Mouse (Mus musculus) MEL (cell line): ENCODE measurements around the gene Pon2. TPM values are rescaled to one million over a fixed set of nuclear protein-coding genes. Genes with fewer than 3 reads are reported as not detected.

Experiments used
- DNase-seq: peaks from one replicate; pipeline ENCODE4 v3.0.0; 2011; ENCODE audit warnings: low read depth, low spot score
- H3K27ac ChIP-seq: 2 replicates; pipeline ENCODE4 v1.5.1; 2012; ENCODE audit warnings: low read depth, mild to moderate bottlenecking, control low read depth, low read length, moderate library complexity; ENCODE audit not compliant: control insufficient read depth
- H3K27me3 ChIP-seq, 2 experiments: fragments of 150-350 bp in 1 of 2; sonication (generic) in 1 of 2; 2 replicates each; pipeline ENCODE4 v1.6.1; 2012; ENCODE audit warnings: low read length in 2 of 2, mild to moderate bottlenecking in 2 of 2, improper control_type of control experiment in 1 of 2, moderate library complexity in 1 of 2; ENCODE audit not compliant: insufficient read depth in 2 of 2, control insufficient read depth in 1 of 2
- H3K36me3 ChIP-seq, 2 experiments: 2 replicates each; pipeline ENCODE4 v1.6.1; 2012 to 2014; ENCODE audit warnings: low read length in 2 of 2, improper control_type of control experiment in 1 of 2, inconsistent platforms in 1 of 2, mild to moderate bottlenecking in 1 of 2; ENCODE audit not compliant: insufficient read depth in 2 of 2, control insufficient read depth in 1 of 2
- H3K4me1 ChIP-seq, 2 experiments: fragments of 150-350 bp in 1 of 2; sonication (generic) in 1 of 2; 2 replicates each; pipeline ENCODE4 v1.6.1; 2012; ENCODE audit warnings: low read length in 2 of 2, improper control_type of control experiment in 1 of 2, mild to moderate bottlenecking in 1 of 2; ENCODE audit not compliant: insufficient read depth in 2 of 2, control insufficient read depth in 1 of 2
- H3K4me3 ChIP-seq, 2 experiments: fragments of 150-350 bp in 1 of 2; sonication (generic) in 1 of 2; 2 replicates each; pipeline ENCODE4 v1.5.1; 2012; ENCODE audit warnings: low read depth in 2 of 2, low read length in 2 of 2, mild to moderate bottlenecking in 2 of 2, moderate library complexity in 2 of 2, control low read depth in 1 of 2, improper control_type of control experiment in 1 of 2; ENCODE audit not compliant: control insufficient read depth in 1 of 2, insufficient read depth in 1 of 2
- H3K79me2 ChIP-seq: 2 replicates; pipeline ENCODE4 v1.6.1; 2012; ENCODE audit warnings: mild to moderate bottlenecking, low read length, moderate library complexity; ENCODE audit not compliant: control insufficient read depth, poor library complexity, insufficient read depth
- H3K9ac ChIP-seq: 2 replicates; pipeline ENCODE4 v1.6.1; 2012; ENCODE audit warnings: low read depth, mild to moderate bottlenecking, control low read depth, low read length, moderate library complexity; ENCODE audit not compliant: control insufficient read depth, poor library complexity, severe bottlenecking
- H3K9me3 ChIP-seq: fragments of 150-350 bp; sonication (generic); replicated peaks from 2 replicates; pipeline ENCODE4 v1.6.1; 2012; ENCODE audit warnings: mild to moderate bottlenecking, low read length, improper control_type of control experiment, moderate library complexity; ENCODE audit not compliant: insufficient read depth
- BHLHE40 ChIP-seq: IDR thresholded peaks from 2 replicates; pipeline ENCODE4 v1.6.1; 2012; ENCODE audit warnings: low read depth, mild to moderate bottlenecking, inconsistent platforms, low read length, improper control_type of control experiment, borderline replicate concordance
- CHD2 ChIP-seq: IDR thresholded peaks from 2 replicates; pipeline ENCODE4 v1.6.1; 2011; ENCODE audit warnings: low read length, improper control_type of control experiment
- CTCF ChIP-seq, 3 experiments: IDR thresholded peaks in 2 of 3; conservative IDR thresholded peaks in 1 of 3; 2 replicates each; pipeline ENCODE4 v1.5.1; 2011 to 2012; ENCODE audit warnings: low read length in 3 of 3, low read depth in 2 of 3, mild to moderate bottlenecking in 2 of 3, improper control_type of control experiment in 1 of 3, inconsistent platforms in 1 of 3, mixed read lengths in 1 of 3, moderate library complexity in 1 of 3; ENCODE audit not compliant: control insufficient read depth in 1 of 3, insufficient read depth in 1 of 3, poor library complexity in 1 of 3, severe bottlenecking in 1 of 3
- E2F4 ChIP-seq: IDR thresholded peaks from 2 replicates; pipeline ENCODE4 v1.6.1; 2011; ENCODE audit warnings: low read depth, low read length, improper control_type of control experiment, borderline replicate concordance
- ELF1 ChIP-seq: IDR thresholded peaks from 2 replicates; pipeline ENCODE4 v1.6.1; 2014; ENCODE audit warnings: low read depth, mild to moderate bottlenecking, inconsistent platforms, low read length, improper control_type of control experiment, moderate library complexity
- EP300 ChIP-seq, 2 experiments: IDR thresholded peaks; 2 replicates each; pipeline ENCODE4 v1.6.1; 2011; ENCODE audit warnings: improper control_type of control experiment in 2 of 2, low read length in 2 of 2, low read depth in 1 of 2, mild to moderate bottlenecking in 1 of 2
- GABPA ChIP-seq: IDR thresholded peaks from 2 replicates; pipeline ENCODE4 v1.6.1; 2012; ENCODE audit warnings: low read depth, mild to moderate bottlenecking, inconsistent platforms, low read length, improper control_type of control experiment, moderate library complexity
- JUND ChIP-seq: IDR thresholded peaks from 2 replicates; pipeline ENCODE4 v1.6.1; 2011; ENCODE audit warnings: low read depth, mild to moderate bottlenecking, improper control_type of control experiment, low read length
- KAT2A ChIP-seq: conservative IDR thresholded peaks from 2 replicates; pipeline ENCODE4 v1.6.1; 2012; ENCODE audit warnings: low read depth, low read length, improper control_type of control experiment, inconsistent platforms
- MAFK ChIP-seq: IDR thresholded peaks from 2 replicates; pipeline ENCODE4 v1.6.1; 2011; ENCODE audit warnings: low read depth, mild to moderate bottlenecking, low read length, improper control_type of control experiment, borderline replicate concordance
- MEF2A ChIP-seq: IDR thresholded peaks from 2 replicates; pipeline ENCODE4 v1.6.1; 2014; ENCODE audit warnings: low read depth, mild to moderate bottlenecking, inconsistent platforms, low read length, improper control_type of control experiment; ENCODE audit not compliant: poor library complexity, insufficient replicate concordance, severe bottlenecking; ENCODE audit errors: extremely low read depth
- NELFE ChIP-seq: IDR thresholded peaks from 2 replicates; pipeline ENCODE4 v1.6.1; 2011; ENCODE audit warnings: low read depth, low read length, improper control_type of control experiment
- POLR2AphosphoS2 ChIP-seq: IDR thresholded peaks from 2 replicates; pipeline ENCODE4 v1.6.1; 2011; ENCODE audit warnings: low read length, improper control_type of control experiment
- POLR2AphosphoS5 ChIP-seq: IDR thresholded peaks from 2 replicates; pipeline ENCODE4 v1.6.1; 2012; ENCODE audit warnings: low read depth, borderline replicate concordance, mild to moderate bottlenecking, inconsistent platforms, low read length, moderate library complexity, mixed read lengths
- RCOR1 ChIP-seq: IDR thresholded peaks from 2 replicates; pipeline ENCODE4 v1.6.1; 2012; ENCODE audit warnings: low read depth, mild to moderate bottlenecking, inconsistent platforms, low read length, improper control_type of control experiment
- SIN3A ChIP-seq: IDR thresholded peaks from 2 replicates; pipeline ENCODE4 v1.6.1; 2012; ENCODE audit warnings: low read length, improper control_type of control experiment, inconsistent platforms
- SMC3 ChIP-seq: IDR thresholded peaks from 2 replicates; pipeline ENCODE4 v1.6.1; 2011; ENCODE audit warnings: low read depth, low read length, improper control_type of control experiment
- TAL1 ChIP-seq: IDR thresholded peaks from 2 replicates; pipeline ENCODE4 v1.6.1; 2012; ENCODE audit warnings: mild to moderate bottlenecking, inconsistent platforms, low read length, moderate library complexity, mixed read lengths
- UBTF ChIP-seq: IDR thresholded peaks from 2 replicates; pipeline ENCODE4 v1.6.1; 2012; ENCODE audit warnings: low read depth, mild to moderate bottlenecking, inconsistent platforms, low read length, improper control_type of control experiment, moderate library complexity, borderline replicate concordance; ENCODE audit not compliant: insufficient read depth
- USF2 ChIP-seq, 2 experiments: IDR thresholded peaks; 2 replicates each; pipeline ENCODE4 v1.6.1; 2011 to 2012; ENCODE audit warnings: improper control_type of control experiment in 2 of 2, low read length in 2 of 2, borderline replicate concordance in 1 of 2, inconsistent platforms in 1 of 2, low read depth in 1 of 2, mild to moderate bottlenecking in 1 of 2; ENCODE audit not compliant: insufficient read depth in 1 of 2
- ZC3H11A ChIP-seq: IDR thresholded peaks from 2 replicates; pipeline ENCODE4 v1.6.1; 2012; ENCODE audit warnings: low read depth, mild to moderate bottlenecking, inconsistent platforms, low read length, improper control_type of control experiment
- ZMIZ1 ChIP-seq: IDR thresholded peaks from 2 replicates; pipeline ENCODE4 v1.6.1; 2012; ENCODE audit warnings: low read depth, mild to moderate bottlenecking, inconsistent platforms, low read length, improper control_type of control experiment, moderate library complexity
- ZNF384 ChIP-seq: IDR thresholded peaks from 2 replicates; pipeline ENCODE4 v1.6.1; 2012; ENCODE audit warnings: low read depth, mild to moderate bottlenecking, inconsistent platforms, low read length, improper control_type of control experiment
- polyA plus RNA-seq, 2 experiments: library from polyadenylated mRNA; stranded (reverse) in 1 of 2; unstranded in 1 of 2; fragments of >175 nt in 1 of 2; fragments of >200 nt in 1 of 2; gene quantifications; 2 replicates each; pipeline versions ENCODE4 v1.2.1 to v1.2.4; 2012; ENCODE audit warnings: low replicate concordance in 2 of 2, low read depth in 1 of 2; ENCODE audit not compliant: insufficient read length in 2 of 2, insufficient read depth in 1 of 2, missing spikeins in 1 of 2
- total RNA-seq: library from RNA; depleted of rRNA; stranded (reverse); fragments of 300-350 nt; gene quantifications from 2 replicates; pipeline ENCODE4 v1.2.3, GENCODE M21; 2012

Pon2 gene
- total and polyA plus RNA-seq, 3 experiments, result 14.4 to 21.2 TPM; not detected in 1

- Histone ChIP-seq H3K9me3 (no peaks in the 10 kb centered on the region), H3K4me1 (no peaks in the 10 kb centered on the region), H3K79me2 (no peaks in the 10 kb centered on the region), H3K4me3 (no peak overlapping the region), H3K27ac (no peak overlapping the region), H3K9ac (no peak overlapping the region), H3K27me3 (no peaks in the 10 kb centered on the region; a peak in 1 of 4 replicates), H3K36me3 (no peaks in the 10 kb centered on the region)
- TF ChIP-seq E2F4 (no peak), POLR2AphosphoS2 (no peak), BHLHE40 (no peak), SMC3 (no peak), EP300 (IDR thresholded peaks at IDR 0.05; ENCODE audit: low read depth in 1 of 2, low read length in 2 of 2) (no peak), UBTF (no peak), ZMIZ1 (no peak), RCOR1 (no peak), POLR2AphosphoS5 (no peak), CHD2 (no peak), TAL1 (no peak), NELFE (no peak), MAFK (no peak), SIN3A (no peak), KAT2A (no peak), USF2 (IDR thresholded peaks at IDR 0.05; ENCODE audit: borderline replicate concordance in 1 of 2, insufficient read depth in 1 of 2, low read depth in 1 of 2, low read length in 2 of 2) (no peak), CTCF (IDR thresholded peaks at IDR 0.05 in 2 of 3, conservative IDR thresholded peaks at IDR 0.05 in 1 of 3; ENCODE audit: control insufficient read depth in 1 of 3, insufficient read depth in 1 of 3, low read depth in 2 of 3, low read length in 3 of 3, poor library complexity in 1 of 3, severe bottlenecking in 1 of 3) (no peak), JUND (no peak), ZNF384 (no peak), MEF2A (no peak)
- no peak for DNase-seq
Measured at GRCm38 (mm10) chr6:5334021-5334420, 35.8 kb upstream of the Pon2 start.

GRCm38 (mm10) chr6:5332560-5333150, 34.4 kb upstream of the Pon2 start:
- Histone ChIP-seq H3K9ac (no peak overlapping the region), H3K4me3 (no peak overlapping the region)

More at GRCm38 (mm10) chr6:5332560-5333150, 34.4 kb upstream of the Pon2 start:
- DNase-seq, result no peak
- TF ChIP-seq MEF2A (no peak), ELF1 (no peak), ZC3H11A (no peak), BHLHE40 (no peak), ZMIZ1 (no peak), UBTF (no peak), GABPA (no peak)
- H3K4me1 ChIP-seq, result no peaks in the 10 kb centered on the region
- no peaks in the 10 kb centered on the region for H3K79me2 ChIP-seq
- no peaks in the 10 kb centered on the region for H3K36me3 ChIP-seq
- H3K9me3 ChIP-seq, result no peaks in the 10 kb centered on the region
- H3K27me3 ChIP-seq, result no peaks in the 10 kb centered on the region; a peak in 1 of 4 replicates
- H3K27ac ChIP-seq, result no peak overlapping the region
